Mouse (Mus musculus) lung, adult 2 months (tissue): ENCODE measurements around the gene Rtl8c. TPM values are rescaled to one million over a fixed set of nuclear protein-coding genes. Genes with fewer than 3 reads are reported as not detected.
"Not testable (repeated sequence)": the region's sequence is repeated elsewhere in the genome, so short reads cannot be mapped to it uniquely, and the experiment has no call there.

Experiments
- DNase-seq: peaks from one replicate; pipeline ENCODE4 v3.0.0; 2022
- H3K4me1 ChIP-seq: fragments of 200-500 bp; 2 replicates; pipeline ENCODE4 v1.6.1; 2011; ENCODE audit warnings: low read length; ENCODE audit not compliant: control insufficient read depth, insufficient read depth
- H3K4me3 ChIP-seq: fragments of 200-500 bp; replicated peaks from 2 replicates; pipeline ENCODE3; 2011; ENCODE audit warnings: low read depth, mild to moderate bottlenecking, control low read depth, low read length; ENCODE audit errors: extremely low read depth
- CTCF ChIP-seq: fragments of 200-500 bp; IDR thresholded peaks from 2 replicates; pipeline ENCODE4 v1.5.1; 2011; ENCODE audit warnings: mild to moderate bottlenecking, low read length, control low read depth; ENCODE audit not compliant: insufficient read depth
- POLR2A ChIP-seq: fragments of 200-500 bp; IDR thresholded peaks from 2 replicates; pipeline ENCODE4 v1.6.1; 2011; ENCODE audit warnings: low read depth, mild to moderate bottlenecking, control low read depth, low read length, borderline replicate concordance; ENCODE audit errors: extremely low read depth
- WGBS: fragments of 180-500 bp; shearing (Covaris S2); methylation state at CpG from one replicate; pipeline ENCODE4 v1.1.7; 2018; 5-methylcytosine and 5-hydroxymethylcytosine counted together
- polyA plus RNA-seq: library from polyadenylated mRNA; depleted of rRNA; stranded (reverse); fragments of >200 nt; gene quantifications from 2 replicates; pipeline ENCODE4 v1.2.3, GENCODE M21; 2012; rRNA removed

The Rtl8c gene
- polyA plus RNA-seq, 1 experiment, result 31.9 TPM

GRCm38 (mm10) chrX:53642980-53643961, 35.4 kb downstream of the Rtl8c start, which contains the start of gene Rtl8a:
Gene Rtl8a, minus strand, starts transcription at chrX:53643682.
- DNase-seq, result peak; percentile 78
- not testable (repeated sequence) for H3K4me1 ChIP-seq
- 29% methylated on average over 13 of the region's 50 CpGs for whole genome bisulfite sequencing
- peak within 1 kb of the TSS; percentile 29 for H3K4me3 ChIP-seq
- 0 out of 2 replicates have a peak, but pooled peaks have one; percentile 39 for TF ChIP-seq POLR2A

GRCm38 (mm10) chrX:53645885-53646284, 38.1 kb downstream of the Rtl8c start:
- 57% methylated on average over 6 of the region's 6 CpGs for WGBS
- TF ChIP-seq POLR2A, result no peak
- TF ChIP-seq CTCF, result no peak
- Histone ChIP-seq H3K4me1 (peaks cover 2% of the 10 kb centered on the region; the same call in 1 of the 2 replicates), H3K4me3 (no peak overlapping the region)
- no peak for DNase-seq

- DNase-seq, H3K4me1 ChIP-seq, H3K4me3 ChIP-seq: not testable (repeated sequence)
- WGBS, result 35% methylated on average over 4 of the region's 4 CpGs
Measured at GRCm38 (mm10) chrX:53652917-53653316, 45.1 kb downstream of the Rtl8c start.

Other genes starting within 250 kb of the Rtl8c start
- gene Mospd1, start 237.5 kb upstream of the Rtl8c start, polyA plus RNA-seq, result 1.6 and 3.4 TPM in 2 replicates
- not detected in 2 replicates for gene Etd, start 173.1 kb upstream of the Rtl8c start, polyA plus RNA-seq
- not detected in 2 replicates for gene Gm14597, start 947 bp downstream of the Rtl8c start, polyA plus RNA-seq
- gene Rtl8a, start 35.6 kb downstream of the Rtl8c start, polyA plus RNA-seq, result 410 and 432 TPM in 2 replicates
- gene Rtl8b, start 62.4 kb downstream of the Rtl8c start, polyA plus RNA-seq, result 314 and 349 TPM in 2 replicates
- not detected in 2 replicates for gene 4930502E18Rik, start 116.8 kb downstream of the Rtl8c start, polyA plus RNA-seq
- not detected in 2 replicates for gene 1700013H16Rik, start 149.8 kb downstream of the Rtl8c start, polyA plus RNA-seq
- gene Zfp36l3, start 168.4 kb downstream of the Rtl8c start, polyA plus RNA-seq, result 0.19 and 0.23 TPM in 2 replicates
- 0.32 and 0.71 TPM in 2 replicates for gene Xlr, start 189.7 kb downstream of the Rtl8c start, polyA plus RNA-seq